Mouse (Mus musculus): Measurements from ENCODE around the gene Adgrd1. TPM values are rescaled to one million over a fixed set of nuclear protein-coding genes. Genes with fewer than 3 reads are reported as not detected.
"Not testable (repeated sequence)": the region's sequence is repeated elsewhere in the genome, so short reads cannot be mapped to it uniquely, and the experiment has no call there.

Gene Adgrd1
- polyA plus RNA-seq, 1 experiment from 2014 or later, result 0.03 TPM

DNA sequence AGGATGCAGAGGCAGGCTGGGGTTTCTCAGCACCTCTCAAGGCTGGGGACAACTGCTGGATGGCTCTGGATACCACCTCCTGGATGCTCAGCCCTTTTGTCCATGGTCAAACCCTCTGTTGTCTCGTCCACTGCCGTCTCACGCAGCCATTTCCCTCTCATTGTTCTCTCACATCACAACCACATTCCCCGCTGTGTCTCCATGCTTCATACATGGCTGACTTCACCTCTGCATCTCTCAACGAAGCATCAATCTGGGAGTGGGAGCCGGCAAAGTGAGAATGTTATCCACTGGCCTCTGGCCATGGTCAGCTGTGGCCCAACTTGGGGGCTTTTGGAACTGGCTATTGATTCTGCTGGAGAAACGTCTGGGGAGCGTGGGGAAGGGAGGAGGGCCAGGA lies 15.2 kb downstream of the Adgrd1 start:
- ATAC-seq (ENCODE audit: insufficient number of reproducible peaks, insufficient read depth, low FRiP score, low TSS enrichment), result no peak
- H3K36me3 ChIP-seq, result no peaks in the 10 kb centered on the region
- H3K9ac ChIP-seq, result no peak overlapping the region
- H3K27me3 ChIP-seq, result no peaks in the 10 kb centered on the region
- no peak overlapping the region for H3K4me2 ChIP-seq (replicated peaks)
- no peak overlapping the region for H3K4me3 ChIP-seq
- no peak overlapping the region for H3K27ac ChIP-seq
- H3K9me3 ChIP-seq, result no peaks in the 10 kb centered on the region
- no peaks in the 10 kb centered on the region for H3K4me1 ChIP-seq
- 76% methylated on average over 8 of the region's 8 CpGs for WGBS

DNA sequence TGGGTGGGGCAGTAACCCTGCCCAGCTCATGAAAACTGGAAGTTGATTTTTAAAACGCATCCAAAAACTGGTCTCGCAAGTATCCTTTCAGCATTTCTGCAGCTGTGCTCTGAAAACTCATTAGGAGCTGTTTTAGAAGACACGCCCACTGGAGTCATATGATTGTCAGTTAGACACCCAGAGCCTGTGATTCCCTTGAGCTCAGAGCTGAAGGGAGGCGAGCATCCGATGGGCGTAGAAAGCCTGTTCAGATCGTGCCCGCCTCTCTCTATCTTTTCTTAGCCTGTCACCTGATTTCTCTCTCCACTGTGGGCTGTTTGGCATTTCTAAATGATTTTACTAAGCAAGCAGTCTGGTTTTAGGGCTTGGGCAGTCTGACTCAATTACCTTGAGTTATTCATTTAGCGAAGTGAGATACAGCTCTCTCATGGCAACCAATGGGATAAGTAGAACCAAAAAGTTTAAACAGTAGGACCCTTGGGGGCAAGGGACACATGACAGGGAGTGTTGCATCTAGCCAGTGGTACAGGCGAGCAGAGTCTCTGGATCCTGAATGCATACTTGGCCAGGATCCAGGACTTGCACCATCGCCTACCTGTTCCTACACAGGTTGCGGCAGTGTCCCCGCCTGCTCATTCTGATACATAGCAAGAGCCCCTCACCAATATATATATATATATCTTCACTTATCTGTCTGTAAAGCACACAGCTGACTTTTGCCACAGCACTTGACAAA lies 17.4 kb downstream of the Adgrd1 start:
- Histone ChIP-seq H3K36me3 (no peaks in the 10 kb centered on the region), H3K9me3 (no peaks in the 10 kb centered on the region), H3K4me3 (no peak overlapping the region), H3K27me3 (no peaks in the 10 kb centered on the region), H3K4me2 (replicated peaks) (no peak overlapping the region), H3K4me1 (no peaks in the 10 kb centered on the region), H3K9ac (no peak overlapping the region), H3K27ac (no peak overlapping the region)
- 0 out of 2 replicates have a peak, but pooled peaks have one; percentile 41 for ATAC-seq (ENCODE audit: insufficient number of reproducible peaks, insufficient read depth, low FRiP score, low TSS enrichment)
- 71% methylated on average over 13 of the region's 13 CpGs for WGBS

- Histone ChIP-seq H3K9me3 (no peaks in the 10 kb centered on the region), H3K27ac (no peak overlapping the region), H3K27me3 (no peaks in the 10 kb centered on the region), H3K4me3 (no peak overlapping the region), H3K36me3 (no peaks in the 10 kb centered on the region), H3K9ac (no peak overlapping the region), H3K4me1 (no peaks in the 10 kb centered on the region), H3K4me2 (replicated peaks) (no peak overlapping the region)
- 81% methylated on average over 8 of the region's 8 CpGs for WGBS
- no peak for ATAC-seq (ENCODE audit: insufficient number of reproducible peaks, insufficient read depth, low FRiP score, low TSS enrichment)
These were observed 19.7 kb downstream of the Adgrd1 start for GRCm38 (mm10) chr5:129116299-129116698.

GRCm38 (mm10) chr5:129117593-129118113 lies 21.1 kb downstream of the Adgrd1 start:
- H3K9ac ChIP-seq, result no peak overlapping the region

GRCm38 (mm10) chr5:129118523-129118922 lies 22.0 kb downstream of the Adgrd1 start:
- no peak overlapping the region for H3K4me3 ChIP-seq
- H3K36me3 ChIP-seq, result no peaks in the 10 kb centered on the region
- no peaks in the 10 kb centered on the region for H3K27me3 ChIP-seq
- H3K9me3 ChIP-seq, result no peaks in the 10 kb centered on the region
- H3K27ac ChIP-seq, result no peak overlapping the region
- no peak overlapping the region for H3K9ac ChIP-seq
- no peaks in the 10 kb centered on the region for H3K4me1 ChIP-seq
- no peak for ATAC-seq (ENCODE audit: insufficient number of reproducible peaks, insufficient read depth, low FRiP score, low TSS enrichment)
- 66% methylated on average over 7 of the region's 7 CpGs for WGBS
- no peak overlapping the region for H3K4me2 ChIP-seq (replicated peaks)

More at GRCm38 (mm10) chr5:129117593-129118113, 21.1 kb downstream of the Adgrd1 start:
- Histone ChIP-seq H3K4me1 (no peaks in the 10 kb centered on the region), H3K36me3 (no peaks in the 10 kb centered on the region), H3K27ac (no peak overlapping the region), H3K27me3 (no peaks in the 10 kb centered on the region), H3K9me3 (no peaks in the 10 kb centered on the region), H3K4me3 (no peak overlapping the region), H3K4me2 (replicated peaks) (no peak overlapping the region)
- no peak for ATAC-seq (ENCODE audit: insufficient number of reproducible peaks, insufficient read depth, low FRiP score, low TSS enrichment)
- WGBS, result 84% methylated on average over 4 of the region's 4 CpGs

- Histone ChIP-seq H3K36me3 (no peaks in the 10 kb centered on the region), H3K9me3 (no peaks in the 10 kb centered on the region), H3K4me2 (replicated peaks) (no peak overlapping the region), H3K27me3 (no peaks in the 10 kb centered on the region), H3K4me1 (0 out of 2 replicates have a peak, but pooled peaks cover 4% of the 10 kb centered on the region), H3K27ac (no peak overlapping the region), H3K4me3 (no peak overlapping the region), H3K9ac (no peak overlapping the region)
- WGBS, result 73% methylated on average over 4 of the region's 4 CpGs
- ATAC-seq (ENCODE audit: insufficient number of reproducible peaks, insufficient read depth, low FRiP score, low TSS enrichment), result no peak
These were observed 22.6 kb downstream of the Adgrd1 start for GRCm38 (mm10) chr5:129119146-129119545.

DNA sequence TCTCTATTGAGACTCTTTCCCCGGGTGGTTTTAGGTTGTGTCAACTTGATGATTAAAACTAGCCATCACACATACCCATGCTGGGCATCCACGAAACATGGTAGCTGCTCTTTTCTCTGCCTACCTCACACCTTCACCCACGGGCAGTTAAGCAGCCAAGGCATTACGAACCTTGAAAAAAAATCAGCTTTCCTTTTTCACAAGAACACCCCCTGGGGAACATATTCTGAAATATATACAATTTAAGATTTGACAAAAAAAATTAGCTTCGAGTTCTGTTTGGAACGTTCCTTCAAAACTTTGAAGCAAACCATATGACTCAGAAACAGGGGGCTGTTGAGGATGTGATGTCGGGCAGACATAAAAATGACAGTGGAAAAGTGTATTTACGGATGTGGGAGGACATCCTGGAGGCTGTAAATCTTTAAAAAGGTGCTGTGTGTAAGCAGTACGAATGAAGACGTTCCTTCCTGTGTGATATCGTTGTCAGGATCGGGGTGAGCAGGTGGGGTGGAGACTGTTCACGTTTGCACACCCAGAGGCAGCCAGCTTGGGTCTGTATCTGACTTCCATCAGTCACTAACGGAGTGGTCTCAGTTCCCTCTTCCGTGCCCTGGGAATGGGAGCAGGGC lies 25.2 kb downstream of the Adgrd1 start:
- no peak overlapping the region for H3K27ac ChIP-seq
- ATAC-seq (ENCODE audit: insufficient number of reproducible peaks, insufficient read depth, low FRiP score, low TSS enrichment), result no peak
- H3K4me2 ChIP-seq (replicated peaks), result no peak overlapping the region
- WGBS, result 85% methylated on average over 15 of the region's 15 CpGs
- no peak overlapping the region for H3K9ac ChIP-seq
- H3K9me3 ChIP-seq, result no peaks in the 10 kb centered on the region
- H3K4me1 ChIP-seq, result peaks cover 12% of the 10 kb centered on the region; the same call in 1 of the 2 replicates
- no peaks in the 10 kb centered on the region for H3K27me3 ChIP-seq
- H3K36me3 ChIP-seq, result no peaks in the 10 kb centered on the region
- no peak overlapping the region for H3K4me3 ChIP-seq

GRCm38 (mm10) chr5:129122491-129122890 lies 25.9 kb downstream of the Adgrd1 start:
- H3K9ac ChIP-seq, result no peak overlapping the region
- H3K36me3 ChIP-seq, result no peaks in the 10 kb centered on the region
- 89% methylated on average over 7 of the region's 7 CpGs for WGBS
- no peak overlapping the region for H3K27ac ChIP-seq
- no peak overlapping the region for H3K4me2 ChIP-seq (replicated peaks)
- H3K4me3 ChIP-seq, result no peak overlapping the region
- H3K9me3 ChIP-seq, result no peaks in the 10 kb centered on the region
- peaks cover 12% of the 10 kb centered on the region; the same call in 1 of the 2 replicates for H3K4me1 ChIP-seq
- ATAC-seq (ENCODE audit: insufficient number of reproducible peaks, insufficient read depth, low FRiP score, low TSS enrichment), result no peak
- no peaks in the 10 kb centered on the region for H3K27me3 ChIP-seq

DNA sequence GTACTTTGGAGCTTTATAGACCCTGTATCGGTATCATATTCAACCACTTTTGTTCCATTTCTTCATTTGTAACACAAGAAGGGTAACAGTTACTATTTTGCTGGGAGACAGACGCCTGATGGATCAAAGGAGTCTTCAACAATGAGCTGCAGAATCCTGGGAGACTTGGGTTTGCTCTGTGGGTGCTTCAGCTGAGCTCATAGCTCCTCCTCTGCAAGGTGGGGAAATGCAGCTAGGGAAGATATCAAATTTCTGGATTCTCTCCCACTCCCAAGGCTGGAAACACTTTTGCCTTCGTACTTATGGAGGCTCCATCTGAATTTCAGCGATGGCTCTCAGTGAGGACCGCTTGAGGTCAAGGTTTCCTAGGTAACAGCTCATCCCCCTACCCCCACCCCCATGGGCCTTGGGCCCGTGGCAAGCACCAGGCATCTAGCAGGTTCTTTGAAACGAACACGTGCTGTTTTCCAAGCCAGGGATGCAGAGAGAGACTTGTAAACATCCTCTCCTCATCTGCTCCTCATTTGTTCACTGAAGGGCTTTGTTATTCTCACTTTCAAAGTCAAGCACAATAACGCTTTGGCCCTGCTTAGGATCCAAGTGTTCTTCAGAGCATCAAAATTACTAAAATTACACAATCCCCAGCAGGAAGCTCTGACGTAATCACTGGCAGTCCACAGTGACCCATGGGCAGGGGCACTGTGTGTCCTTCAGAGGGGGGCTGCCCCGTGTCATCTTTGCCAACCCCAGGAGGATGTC lies 27.7 kb downstream of the Adgrd1 start:
- ATAC-seq (ENCODE audit: insufficient number of reproducible peaks, insufficient read depth, low FRiP score, low TSS enrichment), result 0 out of 2 replicates have a peak, but pooled peaks have one; percentile 22
- H3K4me2 ChIP-seq (replicated peaks), result no peak overlapping the region

DNA sequence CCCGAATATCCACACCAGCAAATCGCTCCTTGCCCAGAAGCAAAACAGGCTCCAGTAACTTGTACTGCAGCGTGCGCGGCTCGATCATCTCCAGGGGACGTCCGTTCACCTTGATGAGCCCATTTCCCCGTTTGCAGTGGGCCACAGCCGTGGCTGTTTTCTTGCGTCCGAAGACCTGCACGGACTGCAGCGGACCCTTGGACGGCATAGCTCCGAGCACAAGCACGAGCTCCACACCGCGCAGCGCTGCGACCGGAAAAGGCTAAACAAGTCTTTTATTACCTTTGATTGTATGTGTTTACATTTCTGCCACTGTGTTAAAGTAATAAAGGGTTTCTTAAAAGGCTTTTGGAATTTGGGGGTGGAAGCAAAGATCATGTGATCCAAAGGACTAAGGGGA lies 31.8 kb downstream of the Adgrd1 start:
- 96% methylated on average over 22 of the region's 22 CpGs for WGBS
- not testable (repeated sequence) for H3K4me3 ChIP-seq; H3K9ac ChIP-seq; H3K9me3 ChIP-seq; H3K27me3 ChIP-seq; H3K36me3 ChIP-seq; H3K4me2 ChIP-seq (replicated peaks); H3K27ac ChIP-seq; ATAC-seq (ENCODE audit: insufficient number of reproducible peaks, insufficient read depth, low FRiP score, low TSS enrichment)
- H3K4me1 ChIP-seq, result peaks cover 12% of the 10 kb centered on the region; the same call in 1 of the 2 replicates

More for the DNA sequence above, 27.7 kb downstream of the Adgrd1 start:
- Histone ChIP-seq H3K4me1 (peaks cover 12% of the 10 kb centered on the region; the same call in 1 of the 2 replicates), H3K9me3 (no peaks in the 10 kb centered on the region), H3K36me3 (no peaks in the 10 kb centered on the region), H3K27me3 (no peaks in the 10 kb centered on the region), H3K9ac (no peak overlapping the region), H3K27ac (no peak overlapping the region), H3K4me3 (no peak overlapping the region)
- 29% methylated on average over 11 of the region's 11 CpGs for WGBS

DNA sequence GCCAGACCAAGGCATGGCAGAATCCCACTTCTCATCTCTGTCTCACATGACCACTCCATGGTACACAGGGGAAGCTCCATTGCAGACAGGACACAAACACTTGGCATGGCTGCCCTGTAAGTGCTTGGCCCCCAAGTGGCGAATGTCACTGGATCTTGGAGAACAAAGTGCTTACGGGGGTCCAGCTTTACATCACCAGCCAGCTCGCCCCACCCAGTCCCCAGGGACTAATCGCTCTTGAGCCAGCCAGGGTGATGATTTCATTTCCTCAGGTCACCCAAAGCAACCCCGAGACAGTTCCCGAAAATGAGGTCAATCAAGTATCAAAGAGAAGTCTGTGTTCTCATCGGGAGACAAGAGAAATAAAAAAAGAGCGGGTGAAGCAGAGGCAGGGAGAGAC lies 33.8 kb downstream of the Adgrd1 start:
- 83% methylated on average over 8 of the region's 8 CpGs for WGBS
- Histone ChIP-seq H3K4me1 (no peaks in the 10 kb centered on the region), H3K36me3 (no peaks in the 10 kb centered on the region), H3K9me3 (no peaks in the 10 kb centered on the region), H3K4me3 (no peak overlapping the region), H3K27me3 (no peaks in the 10 kb centered on the region), H3K27ac (no peak overlapping the region), H3K4me2 (replicated peaks) (no peak overlapping the region), H3K9ac (no peak overlapping the region)
- no peak for ATAC-seq (ENCODE audit: insufficient number of reproducible peaks, insufficient read depth, low FRiP score, low TSS enrichment)

All from embryonic facial prominence, embryonic 12.5 days (tissue).